Mouse (Mus musculus) neural tube, embryonic 15.5 days (tissue): ENCODE results near the gene 4931440F15Rik. TPM values are rescaled to one million over a fixed set of nuclear protein-coding genes. Genes with fewer than 3 reads are reported as not detected.
"Not testable (repeated sequence)": the region's sequence is repeated elsewhere in the genome, so short reads cannot be mapped to it uniquely, and the experiment has no call there.

Experiments
- ATAC-seq: fragments of 200-750 bp; cut with Nextera tagmentation; 2 replicates; pipeline ENCODE4 v1.8.0; 2017; ENCODE audit warnings: mild to moderate bottlenecking, moderate TSS enrichment, moderate library complexity; ENCODE audit not compliant: low FRiP score
- H3K27ac ChIP-seq: fragments of 300-500 bp; sonication (generic); replicated peaks from 2 replicates; pipeline ENCODE4 v1.5.1; 2015; ENCODE audit warnings: mild to moderate bottlenecking, inconsistent platforms
- H3K27me3 ChIP-seq: fragments of 300-500 bp; sonication (generic); replicated peaks from 2 replicates; pipeline ENCODE4 v1.6.1; 2015; ENCODE audit warnings: inconsistent platforms
- H3K36me3 ChIP-seq: fragments of 300-500 bp; sonication (generic); 2 replicates; pipeline ENCODE4 v1.6.1; 2015; ENCODE audit warnings: inconsistent platforms
- H3K4me1 ChIP-seq: fragments of 300-500 bp; sonication (generic); 2 replicates; pipeline ENCODE4 v1.6.1; 2015; ENCODE audit warnings: inconsistent platforms
- H3K4me2 ChIP-seq: fragments of 300-500 bp; sonication (generic); 2 replicates; pipeline ENCODE4 v1.6.1; 2015; ENCODE audit warnings: inconsistent platforms, mild to moderate bottlenecking, moderate library complexity
- H3K4me3 ChIP-seq: fragments of 300-500 bp; sonication (generic); replicated peaks from 2 replicates; pipeline ENCODE4 v1.5.1; 2015; ENCODE audit warnings: mild to moderate bottlenecking, inconsistent platforms
- H3K9ac ChIP-seq: fragments of 300-500 bp; sonication (generic); replicated peaks from 2 replicates; pipeline ENCODE4 v1.6.1; 2015; ENCODE audit warnings: mild to moderate bottlenecking, inconsistent platforms
- H3K9me3 ChIP-seq: fragments of 300-500 bp; sonication (generic); replicated peaks from 2 replicates; pipeline ENCODE4 v1.6.1; 2016; ENCODE audit warnings: inconsistent platforms
- WGBS: fragments of 180-500 bp; shearing (Covaris S2); methylation state at CpG from one replicate; pipeline ENCODE4 v1.1.7; 2015; ENCODE audit warnings: mixed read lengths; 5-methylcytosine and 5-hydroxymethylcytosine counted together
- polyA plus RNA-seq: library from polyadenylated mRNA; unstranded; fragments of >200 nt; fragmentation: Nextera tagmentation; extraction: Ambion mirVana; gene quantifications from 2 replicates; pipeline ENCODE4 v1.2.1, GENCODE M21; 2015

The 4931440F15Rik gene
- polyA plus RNA-seq = 0.70 and 0.79 TPM in 2 replicates

DNA sequence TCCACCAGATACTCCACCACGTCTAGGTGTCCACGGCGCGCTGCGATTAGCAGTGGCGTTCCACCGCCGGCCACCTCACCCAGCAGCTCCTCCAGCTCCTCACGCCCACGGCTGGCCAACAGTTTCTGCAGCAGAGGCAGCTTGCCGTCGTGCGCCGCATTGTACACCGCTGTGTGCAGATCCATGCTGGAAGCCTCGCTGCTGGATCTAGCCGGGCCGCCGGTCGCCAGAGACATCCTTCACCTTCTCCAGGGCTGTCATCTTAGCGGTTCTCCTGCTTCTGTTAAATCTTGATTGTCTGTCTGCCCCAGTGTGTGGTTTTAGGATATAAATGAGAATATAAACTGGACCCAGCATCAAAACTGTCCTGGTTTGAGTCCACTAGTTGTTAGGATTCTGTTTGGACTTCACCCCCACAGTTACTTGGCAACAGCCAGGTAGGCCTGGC lies at the start of gene 4931440F15Rik:
TSS of gene 4931440F15Rik (minus strand) at position 398 of the 448 bp plus-strand sequence.
- H3K27ac ChIP-seq, ATAC-seq, H3K36me3 ChIP-seq, H3K4me1 ChIP-seq, H3K9me3 ChIP-seq, H3K9ac ChIP-seq: not testable (repeated sequence)
- H3K4me2 ChIP-seq = peak within 1 kb of the TSS; percentile 41
- H3K4me3 ChIP-seq = peak within 1 kb of the TSS; percentile 12; the same call in 1 of the 2 replicates
- peaks cover 13% of the 10 kb centered on the region for H3K27me3 ChIP-seq
- WGBS = 46% methylated on average over 21 of the region's 21 CpGs

DNA sequence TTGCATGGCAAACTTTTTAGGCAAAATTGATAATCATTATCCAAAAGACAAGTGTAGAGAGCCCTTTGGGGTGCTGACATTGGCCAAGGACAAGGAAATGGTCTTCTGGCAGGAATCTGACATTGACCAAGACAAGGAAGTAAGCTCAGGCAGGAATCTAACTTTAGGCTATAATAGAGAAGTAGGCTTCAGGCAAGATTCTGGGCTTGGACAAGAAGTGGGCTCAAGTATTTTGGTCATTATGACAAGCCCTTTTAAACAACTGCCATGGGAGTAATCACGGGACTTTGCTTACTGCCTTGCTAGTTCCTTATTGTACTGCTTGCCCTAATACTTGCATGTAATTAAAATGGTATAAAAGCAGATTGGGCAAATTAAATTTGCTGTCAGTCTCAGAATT lies 49.3 kb upstream of the 4931440F15Rik start:
- H3K9ac ChIP-seq, H3K27ac ChIP-seq, H3K36me3 ChIP-seq, H3K9me3 ChIP-seq, ATAC-seq, H3K4me3 ChIP-seq, H3K4me1 ChIP-seq, H3K4me2 ChIP-seq, H3K27me3 ChIP-seq: not testable (repeated sequence)
- 95% methylated on average over 1 of the region's 1 CpGs for WGBS

DNA sequence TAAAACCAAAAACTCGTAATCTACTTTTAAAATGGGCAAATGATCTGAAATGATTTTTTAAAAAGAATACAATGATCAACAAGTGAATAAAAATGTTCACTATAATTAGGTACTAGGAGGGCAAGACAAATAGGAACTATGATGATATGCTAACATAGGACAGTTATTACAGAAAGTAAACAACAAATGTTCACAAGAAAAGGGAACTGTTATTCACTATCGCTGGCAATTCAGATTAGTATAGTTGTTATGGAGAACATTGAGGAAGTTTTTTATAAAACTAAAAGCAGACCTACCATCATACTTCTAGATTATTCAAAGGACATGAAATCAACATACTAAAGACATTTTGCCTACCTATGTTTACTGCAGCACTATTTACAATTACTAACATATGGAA lies 44.7 kb upstream of the 4931440F15Rik start:
- no peaks in the 10 kb centered on the region for H3K4me1 ChIP-seq
- no peak for ATAC-seq
- WGBS = 89% methylated on average over 2 of the region's 2 CpGs

DNA sequence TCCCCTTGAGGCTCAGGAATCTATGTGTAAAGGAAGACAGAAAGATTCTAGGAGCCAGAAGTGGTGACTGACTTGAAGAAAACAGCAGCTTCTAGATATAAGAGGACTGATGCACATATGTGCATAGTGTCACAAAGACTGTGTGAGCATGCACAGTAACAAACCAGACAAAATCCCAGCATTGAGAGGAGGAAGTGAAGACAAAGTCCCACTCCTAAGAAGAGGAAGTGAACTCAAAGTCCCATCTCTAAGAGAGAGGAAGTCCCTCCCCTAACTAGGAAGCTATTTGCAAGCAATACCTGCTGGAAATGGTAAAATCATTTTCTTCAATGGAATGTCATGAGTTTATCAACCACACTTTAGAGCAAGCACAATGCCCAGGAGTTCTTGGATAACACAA lies 38.8 kb upstream of the 4931440F15Rik start:
- ATAC-seq = no peak
- H3K27ac ChIP-seq = no peak overlapping the region
- no peak overlapping the region for H3K4me2 ChIP-seq
- H3K36me3 ChIP-seq = no peaks in the 10 kb centered on the region
- no peaks in the 10 kb centered on the region for H3K9me3 ChIP-seq
- H3K4me3 ChIP-seq = no peak overlapping the region
- H3K4me1 ChIP-seq = 0 out of 2 replicates have a peak, but pooled peaks cover 2% of the 10 kb centered on the region
- no peak overlapping the region for H3K9ac ChIP-seq
- no peaks in the 10 kb centered on the region for H3K27me3 ChIP-seq

More for the DNA sequence above, 44.7 kb upstream of the 4931440F15Rik start:
- no peaks in the 10 kb centered on the region for H3K36me3 ChIP-seq
- H3K4me2 ChIP-seq = no peak overlapping the region
- no peak overlapping the region for H3K9ac ChIP-seq
- H3K4me3 ChIP-seq = no peak overlapping the region
- H3K9me3 ChIP-seq = no peaks in the 10 kb centered on the region
- H3K27me3 ChIP-seq = no peaks in the 10 kb centered on the region
- no peak overlapping the region for H3K27ac ChIP-seq

DNA sequence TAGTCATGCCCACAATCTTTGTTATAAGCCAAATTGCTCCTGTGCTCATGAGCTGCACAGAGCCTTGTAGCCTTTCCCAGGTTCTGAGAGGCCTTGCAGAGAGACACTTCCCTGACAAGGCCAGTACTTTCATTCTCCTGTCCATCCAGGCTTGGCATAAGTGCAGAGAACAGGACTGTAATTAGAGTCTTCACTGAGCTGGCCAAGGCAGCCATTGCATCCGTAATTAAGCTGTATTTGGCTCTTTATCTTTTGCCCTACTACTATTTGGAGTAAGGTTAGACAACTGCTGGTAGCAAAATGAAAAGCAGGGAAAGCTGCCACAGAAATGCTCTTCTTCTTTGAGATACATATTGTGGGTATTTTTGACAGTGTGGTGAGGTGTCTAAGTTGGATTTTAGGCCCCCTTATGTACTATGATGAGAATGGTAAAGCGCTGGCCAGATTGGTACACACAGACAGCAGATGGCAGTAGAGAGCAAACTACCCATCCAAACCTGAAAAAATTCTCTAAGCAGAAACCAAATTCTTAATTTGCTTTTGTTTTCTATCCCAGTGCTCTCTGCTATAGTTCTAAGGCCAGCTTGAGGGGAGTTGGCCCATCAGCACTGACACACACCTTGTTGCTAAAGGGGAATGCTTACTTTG lies 36.4 kb upstream of the 4931440F15Rik start:
- WGBS = 30% methylated on average over 2 of the region's 2 CpGs
- no peak overlapping the region for H3K9ac ChIP-seq
- H3K27me3 ChIP-seq = no peaks in the 10 kb centered on the region
- no peaks in the 10 kb centered on the region for H3K9me3 ChIP-seq
- H3K4me1 ChIP-seq = 0 out of 2 replicates have a peak, but pooled peaks cover 2% of the 10 kb centered on the region
- H3K27ac ChIP-seq = 0 out of 2 replicates have a peak overlapping the region, but pooled peaks have one; percentile 9
- H3K4me3 ChIP-seq = no peak overlapping the region
- H3K36me3 ChIP-seq = no peaks in the 10 kb centered on the region
- H3K4me2 ChIP-seq = no peak overlapping the region
- ATAC-seq = no peak; the same call in 1 of the 2 replicates

DNA sequence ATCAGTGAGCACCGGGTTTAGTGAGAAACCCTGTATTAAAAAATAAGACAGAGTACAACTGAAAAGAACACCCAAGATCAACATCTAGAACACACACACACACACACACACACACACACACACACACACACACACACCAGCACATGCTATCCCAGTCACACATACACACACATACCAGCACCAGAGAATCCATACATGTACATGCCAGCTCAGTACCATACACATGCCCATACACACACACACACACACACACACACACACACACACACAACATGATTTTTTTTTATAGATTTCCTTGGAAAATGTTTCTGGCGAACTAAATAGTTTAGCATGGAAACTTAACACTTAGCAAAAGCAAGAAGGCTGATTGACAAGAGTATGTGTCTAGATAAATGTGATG lies 35.6 kb upstream of the 4931440F15Rik start:
- Histone ChIP-seq H3K4me2 (no peak overlapping the region), H3K36me3 (no peaks in the 10 kb centered on the region), H3K4me1 (0 out of 2 replicates have a peak, but pooled peaks cover 2% of the 10 kb centered on the region), H3K27me3 (no peaks in the 10 kb centered on the region), H3K9ac (no peak overlapping the region), H3K9me3 (no peaks in the 10 kb centered on the region), H3K4me3 (no peak overlapping the region), H3K27ac (no peak overlapping the region)
- 75% methylated on average over 2 of the region's 2 CpGs for WGBS
- ATAC-seq = no peak

DNA sequence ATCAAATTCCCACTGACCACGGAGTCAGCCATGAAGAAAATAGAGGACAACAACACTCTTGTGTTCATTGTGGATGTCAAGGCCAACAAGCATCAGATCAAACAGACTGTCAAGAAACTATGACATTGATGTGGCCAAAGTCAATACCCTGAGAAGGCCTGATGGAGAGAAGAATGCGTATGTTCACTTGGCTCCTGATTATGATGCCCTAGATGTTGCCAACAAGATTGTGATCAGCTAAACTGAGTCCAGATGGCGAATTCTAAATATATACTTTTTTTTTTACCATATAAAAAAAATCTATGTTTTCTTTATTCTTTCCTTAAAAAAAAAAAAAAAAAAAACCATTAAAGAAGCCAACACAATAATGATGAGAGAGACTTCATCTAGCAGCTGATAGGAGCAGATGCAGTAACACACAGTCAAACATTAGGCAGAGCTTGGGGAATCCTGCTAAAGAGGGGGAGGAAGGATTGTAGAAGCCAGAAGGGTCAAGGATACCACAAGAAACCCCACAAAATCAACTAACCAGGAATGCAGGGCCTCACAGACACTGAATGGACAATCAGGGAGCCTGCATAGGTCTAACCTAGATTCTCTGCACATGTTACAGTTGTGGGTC lies 15.2 kb upstream of the 4931440F15Rik start:
- Histone ChIP-seq H3K27me3 (no peaks in the 10 kb centered on the region), H3K4me1 (no peaks in the 10 kb centered on the region), H3K4me2 (no peak overlapping the region), H3K9me3 (no peaks in the 10 kb centered on the region), H3K36me3 (no peaks in the 10 kb centered on the region), H3K4me3 (no peak overlapping the region), H3K27ac (no peak overlapping the region), H3K9ac (no peak overlapping the region)
- ATAC-seq = no peak
- WGBS = 90% methylated on average over 3 of the region's 3 CpGs

DNA sequence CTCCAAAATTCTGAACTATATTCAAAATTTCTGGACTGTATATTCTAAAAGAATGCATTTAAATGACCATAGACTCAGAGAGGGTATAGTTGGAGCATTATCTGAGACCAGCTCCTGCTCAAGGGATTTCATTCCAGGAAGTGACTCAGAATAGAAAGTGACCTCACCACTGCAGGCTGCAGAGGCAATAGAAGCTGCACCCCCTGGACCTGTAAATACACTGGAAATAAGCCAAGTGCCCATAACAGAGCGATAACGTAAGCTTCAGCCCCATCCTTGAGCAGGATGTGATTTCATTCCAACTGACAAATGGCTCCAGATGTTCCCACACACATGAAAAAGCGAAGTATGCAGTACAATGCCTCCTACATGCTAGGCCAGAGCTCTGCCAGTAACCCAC lies 14.3 kb upstream of the 4931440F15Rik start:
- WGBS = 49% methylated on average over 3 of the region's 3 CpGs
- Histone ChIP-seq H3K27me3 (no peaks in the 10 kb centered on the region), H3K4me2 (no peak overlapping the region), H3K9me3 (no peaks in the 10 kb centered on the region), H3K27ac (no peak overlapping the region), H3K36me3 (no peaks in the 10 kb centered on the region), H3K4me1 (no peaks in the 10 kb centered on the region), H3K4me3 (no peak overlapping the region), H3K9ac (no peak overlapping the region)
- ATAC-seq = no peak

DNA sequence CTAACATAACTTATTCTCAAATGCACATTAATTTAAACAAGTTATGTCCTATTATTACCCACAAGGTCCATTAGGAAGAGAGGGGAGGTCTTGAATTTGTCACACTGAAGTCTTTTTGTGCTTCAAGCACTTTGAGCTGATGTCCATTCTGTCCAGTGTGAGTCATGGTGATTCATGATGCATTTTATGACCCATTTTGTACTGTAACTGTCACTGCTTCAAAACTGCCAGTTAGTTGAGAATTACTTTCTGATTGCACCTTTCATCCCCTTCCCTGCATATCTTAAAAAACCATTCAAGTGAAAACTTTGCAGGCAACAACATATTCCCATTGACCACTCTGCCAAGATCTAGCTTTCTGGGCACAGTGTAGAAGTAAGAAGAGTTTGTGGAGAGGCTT lies 11.6 kb upstream of the 4931440F15Rik start:
- no peak for ATAC-seq
- no peaks in the 10 kb centered on the region for H3K27me3 ChIP-seq
- H3K9ac ChIP-seq = no peak overlapping the region
- H3K4me3 ChIP-seq = no peak overlapping the region
- H3K4me2 ChIP-seq = no peak overlapping the region
- H3K36me3 ChIP-seq = no peaks in the 10 kb centered on the region
- H3K9me3 ChIP-seq = no peaks in the 10 kb centered on the region
- no peak overlapping the region for H3K27ac ChIP-seq
- no peaks in the 10 kb centered on the region for H3K4me1 ChIP-seq

DNA sequence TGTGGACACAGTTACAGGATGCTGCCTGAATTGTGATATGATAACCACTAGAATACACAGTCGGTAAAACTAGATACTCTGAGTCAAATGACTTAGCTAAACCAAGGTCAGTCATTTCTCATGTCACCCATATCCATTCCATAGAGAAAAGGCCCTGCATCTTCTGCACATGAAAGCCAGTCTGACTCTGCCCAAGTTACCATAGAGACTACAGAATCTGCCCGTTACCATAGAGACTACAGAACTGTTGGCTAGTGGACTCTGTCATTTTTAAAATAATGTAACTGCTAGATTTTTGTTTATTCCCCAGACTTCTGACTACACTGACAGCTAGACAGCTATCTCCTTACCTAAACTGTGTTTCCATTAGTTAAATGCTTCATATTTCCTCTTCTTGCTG lies 2.3 kb upstream of the 4931440F15Rik start:
- Histone ChIP-seq H3K36me3 (no peaks in the 10 kb centered on the region), H3K4me2 (no peak overlapping the region), H3K9me3 (no peaks in the 10 kb centered on the region), H3K27me3 (peaks cover 13% of the 10 kb centered on the region), H3K27ac (no peak overlapping the region), H3K4me3 (no peak overlapping the region), H3K4me1 (no peaks in the 10 kb centered on the region), H3K9ac (no peak overlapping the region)
- ATAC-seq = no peak
- 73% methylated on average over 2 of the region's 2 CpGs for WGBS

DNA sequence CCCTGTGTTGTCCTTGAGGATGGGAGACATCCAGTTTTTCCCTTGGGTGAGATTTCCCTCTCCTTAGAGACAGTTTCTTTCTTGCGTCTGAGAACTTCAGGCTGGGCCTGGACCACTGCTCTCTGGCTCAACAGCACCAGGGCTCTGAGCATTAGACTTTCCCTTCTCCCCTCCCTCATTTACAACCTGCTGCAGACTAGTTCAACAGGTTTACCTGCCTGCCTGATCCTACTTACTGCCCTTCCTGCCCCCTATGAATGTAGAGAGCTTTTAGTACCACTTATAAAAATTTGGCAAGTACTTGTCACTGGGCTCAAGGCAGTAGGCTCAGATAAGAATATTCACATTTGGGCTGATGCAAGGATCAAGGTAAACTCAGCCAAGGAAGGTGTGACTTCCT lies 533 bp upstream of the 4931440F15Rik start:
- H3K4me3 ChIP-seq = no peak overlapping the region
- peaks cover 13% of the 10 kb centered on the region for H3K27me3 ChIP-seq
- H3K4me2 ChIP-seq = no peak overlapping the region
- no peak overlapping the region for H3K27ac ChIP-seq
- ATAC-seq = no peak
- 93% methylated on average over 1 of the region's 1 CpGs for WGBS
- no peaks in the 10 kb centered on the region for H3K9me3 ChIP-seq
- no peak overlapping the region for H3K9ac ChIP-seq
- no peaks in the 10 kb centered on the region for H3K36me3 ChIP-seq
- no peaks in the 10 kb centered on the region for H3K4me1 ChIP-seq
